Mouse (Mus musculus): ENCODE data around the gene Fam189a1. TPM values are rescaled to one million over a fixed set of nuclear protein-coding genes. Genes with fewer than 3 reads are reported as not detected.

Fam189a1 gene
- total and polyA plus RNA-seq, 3 experiments = not detected

DNA sequence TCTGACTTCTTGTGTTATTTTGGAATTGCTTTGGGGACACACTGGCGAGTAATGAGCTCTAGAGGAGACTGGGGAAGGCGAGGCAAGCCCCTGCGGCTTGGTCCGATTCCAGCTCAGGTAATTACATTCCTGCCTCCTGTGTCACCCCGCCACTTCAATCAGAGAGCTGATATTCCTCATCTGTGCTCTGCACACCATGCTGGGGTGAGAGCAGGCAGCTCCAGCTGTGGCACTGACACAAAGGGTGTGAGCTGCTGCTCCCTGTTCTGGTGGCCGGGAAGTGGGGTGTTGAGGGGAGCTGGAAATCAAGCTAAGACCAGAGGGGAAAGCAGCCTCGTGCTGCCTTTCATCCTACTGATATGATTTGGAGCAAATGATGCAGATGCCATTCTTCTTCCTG lies 386.6 kb downstream of the Fam189a1 start:
- Histone ChIP-seq H3K27me3 (ENCODE audit: control insufficient read depth in 1 of 2, insufficient read depth in 2 of 2, low read length in 2 of 2) (no peaks in the 10 kb centered on the region), H3K36me3 (ENCODE audit: control insufficient read depth in 1 of 2, insufficient read depth in 2 of 2, low read length in 2 of 2) (no peaks in the 10 kb centered on the region), H3K9ac (ENCODE audit: control insufficient read depth, low read depth, low read length, poor library complexity, severe bottlenecking) (no peak overlapping the region), H3K4me1 (ENCODE audit: control insufficient read depth in 1 of 2, insufficient read depth in 2 of 2, low read length in 2 of 2) (no peaks in the 10 kb centered on the region), H3K27ac (ENCODE audit: control insufficient read depth, low read depth, low read length) (no peak overlapping the region), H3K4me3 (ENCODE audit: control insufficient read depth in 1 of 2, insufficient read depth in 1 of 2, low read depth in 2 of 2, low read length in 2 of 2) (no peak overlapping the region), H3K9me3 (replicated peaks; ENCODE audit: insufficient read depth, low read length) (no peaks in the 10 kb centered on the region), H3K79me2 (ENCODE audit: control insufficient read depth, insufficient read depth, low read length, poor library complexity) (no peaks in the 10 kb centered on the region)
- DNase-seq (ENCODE audit: low read depth, low spot score) = no peak
- TF ChIP-seq ZKSCAN1 (IDR thresholded peaks at IDR 0.05; ENCODE audit: low read depth, low read length) (no peak), CTCF (IDR thresholded peaks at IDR 0.05 in 2 of 3, conservative IDR thresholded peaks at IDR 0.05 in 1 of 3; ENCODE audit: control insufficient read depth in 1 of 3, insufficient read depth in 1 of 3, low read depth in 2 of 3, low read length in 3 of 3, poor library complexity in 1 of 3, severe bottlenecking in 1 of 3) (no peak), MYB (IDR thresholded peaks at IDR 0.05; ENCODE audit: low read depth, low read length) (no peak), POLR2AphosphoS2 (IDR thresholded peaks at IDR 0.05; ENCODE audit: low read length) (no peak), MYC (IDR thresholded peaks at IDR 0.05; ENCODE audit: low read depth, low read length) (no peak), TCF12 (IDR thresholded peaks at IDR 0.05; ENCODE audit: low read depth, low read length) (no peak)

- Histone ChIP-seq H3K9me3 (replicated peaks; ENCODE audit: insufficient read depth, low read length) (no peaks in the 10 kb centered on the region), H3K9ac (ENCODE audit: control insufficient read depth, low read depth, low read length, poor library complexity, severe bottlenecking) (no peak overlapping the region), H3K36me3 (ENCODE audit: control insufficient read depth in 1 of 2, insufficient read depth in 2 of 2, low read length in 2 of 2) (no peaks in the 10 kb centered on the region), H3K27me3 (ENCODE audit: control insufficient read depth in 1 of 2, insufficient read depth in 2 of 2, low read length in 2 of 2) (no peaks in the 10 kb centered on the region), H3K79me2 (ENCODE audit: control insufficient read depth, insufficient read depth, low read length, poor library complexity) (no peaks in the 10 kb centered on the region), H3K4me3 (ENCODE audit: control insufficient read depth in 1 of 2, insufficient read depth in 1 of 2, low read depth in 2 of 2, low read length in 2 of 2) (no peak overlapping the region), H3K27ac (ENCODE audit: control insufficient read depth, low read depth, low read length) (no peak overlapping the region), H3K4me1 (ENCODE audit: control insufficient read depth in 1 of 2, insufficient read depth in 2 of 2, low read length in 2 of 2) (no peaks in the 10 kb centered on the region)
- TF ChIP-seq MXI1 (IDR thresholded peaks at IDR 0.05; ENCODE audit: low read depth, low read length) (no peak), MAX (IDR thresholded peaks at IDR 0.05; ENCODE audit: low read length) (no peak), POLR2A (IDR thresholded peaks at IDR 0.05; ENCODE audit: control insufficient read depth in 1 of 2, insufficient read depth in 1 of 2, low read depth in 1 of 2, low read length in 2 of 2, poor library complexity in 1 of 2) (no peak), NRF1 (IDR thresholded peaks at IDR 0.05; ENCODE audit: insufficient read depth, low read depth, low read length, poor library complexity, severe bottlenecking) (no peak), MEF2A (IDR thresholded peaks at IDR 0.05; ENCODE audit: extremely low read depth, insufficient replicate concordance, low read depth, low read length, poor library complexity, severe bottlenecking) (no peak), ZMIZ1 (IDR thresholded peaks at IDR 0.05; ENCODE audit: low read depth, low read length) (no peak), SMC3 (IDR thresholded peaks at IDR 0.05; ENCODE audit: low read depth, low read length) (no peak), CTCF (IDR thresholded peaks at IDR 0.05 in 2 of 3, conservative IDR thresholded peaks at IDR 0.05 in 1 of 3; ENCODE audit: control insufficient read depth in 1 of 3, insufficient read depth in 1 of 3, low read depth in 2 of 3, low read length in 3 of 3, poor library complexity in 1 of 3, severe bottlenecking in 1 of 3) (no peak), CHD2 (IDR thresholded peaks at IDR 0.05; ENCODE audit: low read length) (no peak), ZKSCAN1 (IDR thresholded peaks at IDR 0.05; ENCODE audit: low read depth, low read length) (no peak), GATA1 (IDR thresholded peaks at IDR 0.05; ENCODE audit: low read depth, low read length) (no peak), ETS1 (IDR thresholded peaks at IDR 0.05; ENCODE audit: low read depth, low read length) (no peak), KAT2A (conservative IDR thresholded peaks at IDR 0.05; ENCODE audit: low read depth, low read length) (no peak), MAFK (IDR thresholded peaks at IDR 0.05; ENCODE audit: borderline replicate concordance, low read depth, low read length) (no peak), E2F4 (IDR thresholded peaks at IDR 0.05; ENCODE audit: borderline replicate concordance, low read depth, low read length) (no peak), MYB (IDR thresholded peaks at IDR 0.05; ENCODE audit: low read depth, low read length) (no peak)
- no peak for DNase-seq (ENCODE audit: low read depth, low spot score)
Measured at GRCm38 (mm10) chr7:64765595-64765994, 390.8 kb downstream of the Fam189a1 start.
